Mouse (Mus musculus): Measurements from ENCODE around the gene Synj2. TPM values are rescaled to one million over a fixed set of nuclear protein-coding genes. Genes with fewer than 3 reads are reported as not detected.

Synj2 gene
- total RNA-seq, 2 experiments from 2014 or later, result 64.0 to 66.9 TPM

DNA sequence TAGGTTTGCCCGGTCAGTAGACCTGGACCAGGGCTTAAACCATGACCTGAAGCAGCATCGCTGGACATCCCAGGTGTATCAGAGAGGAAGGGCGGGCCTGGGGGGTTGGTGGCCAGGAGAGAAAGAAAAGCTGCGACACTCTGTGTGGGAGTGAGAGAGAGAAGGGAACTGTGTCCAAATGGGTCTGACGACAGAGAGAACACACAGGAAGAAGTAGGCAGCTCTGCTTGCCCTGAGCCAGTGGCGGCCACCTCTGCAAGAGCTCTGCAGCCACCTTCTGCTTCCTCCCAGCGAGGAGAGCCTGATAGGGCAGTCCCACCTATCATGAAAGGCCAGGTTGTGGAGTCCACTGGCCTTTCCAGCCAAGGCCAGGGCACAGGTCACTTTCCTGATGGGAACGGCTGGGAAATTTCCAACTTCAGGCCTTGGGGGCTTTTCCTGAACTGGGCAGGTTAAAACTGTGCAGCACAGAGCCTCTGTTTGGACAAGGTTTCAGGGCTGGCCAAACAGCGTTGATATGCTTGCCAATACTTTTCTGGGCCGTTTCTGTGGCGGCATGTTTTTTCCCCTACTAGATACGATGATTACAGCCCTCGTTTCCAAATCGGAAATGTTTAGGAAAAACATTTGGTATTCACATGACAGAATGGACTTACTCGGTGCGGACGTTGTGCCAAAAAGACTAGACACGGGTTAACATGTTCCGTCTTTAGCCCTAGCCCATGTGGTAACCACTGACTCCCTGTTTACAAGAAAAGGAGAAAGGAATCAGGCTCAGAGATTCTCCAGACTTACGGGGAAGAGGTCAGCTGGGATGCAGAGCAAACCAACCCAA is 35.4 kb downstream of the Synj2 start:
- DNase-seq, result peak in 1 of 2 experiments; percentile 38

GRCm38 (mm10) chr17:5977056-5977920 is 36.2 kb downstream of the Synj2 start:
- no peak for DNase-seq

DNA sequence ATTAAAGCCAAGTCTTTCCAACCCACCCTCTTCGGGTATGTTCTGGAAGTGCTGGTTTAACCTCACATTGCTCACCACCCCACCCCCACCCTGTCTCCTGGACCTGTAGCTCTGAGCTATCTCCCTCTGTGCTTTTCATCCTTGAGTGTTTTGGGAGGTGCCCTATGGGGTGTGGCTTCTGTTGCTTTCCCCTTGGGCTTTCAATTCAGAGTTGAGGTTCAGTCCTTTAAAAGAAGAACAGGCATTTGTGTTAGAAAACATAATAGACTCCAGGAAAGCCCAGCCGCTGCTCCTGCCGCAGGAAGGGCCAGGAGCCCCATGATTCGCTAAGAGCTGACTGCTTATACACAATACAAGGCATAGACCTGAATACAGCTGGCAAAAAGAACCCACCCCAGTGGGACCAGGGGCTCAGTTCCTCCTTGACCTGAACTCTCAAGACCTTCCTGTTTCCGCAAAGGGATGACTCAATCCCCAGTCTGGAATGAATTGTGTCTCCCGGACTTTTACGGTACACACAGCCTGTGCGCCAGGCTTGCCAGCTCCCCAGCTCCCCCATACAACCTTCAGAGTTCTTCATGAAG is 36.9 kb downstream of the Synj2 start:
- DNase-seq, result no peak

DNA sequence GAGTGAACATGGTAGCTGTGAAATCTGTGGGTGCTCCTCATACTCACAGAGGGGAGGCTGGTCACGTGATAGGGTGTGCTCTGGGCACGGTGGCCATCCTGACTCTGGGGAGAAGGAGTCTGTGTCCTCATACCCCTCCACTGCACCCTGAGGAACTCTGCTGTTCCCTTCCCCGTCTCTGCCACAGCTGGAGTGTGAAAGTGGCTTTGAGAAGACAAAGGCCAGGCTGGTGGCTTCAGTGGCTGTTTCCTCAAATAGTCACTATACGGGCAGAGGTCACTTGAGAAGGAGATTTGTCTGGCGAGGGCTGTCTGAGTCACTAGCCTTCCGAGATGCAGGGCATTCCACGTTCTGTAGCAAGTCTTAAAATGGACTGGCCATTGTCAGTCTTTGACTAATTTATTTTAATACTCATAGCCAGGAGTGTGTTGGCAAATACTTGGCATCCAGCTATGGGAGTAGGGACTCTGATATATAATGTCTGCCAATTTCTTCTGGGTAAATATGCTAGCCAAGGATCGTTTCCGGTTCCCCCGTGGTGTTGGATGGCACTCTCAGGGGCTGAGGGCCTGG is 37.5 kb downstream of the Synj2 start:
- DNase-seq, result no peak

DNA sequence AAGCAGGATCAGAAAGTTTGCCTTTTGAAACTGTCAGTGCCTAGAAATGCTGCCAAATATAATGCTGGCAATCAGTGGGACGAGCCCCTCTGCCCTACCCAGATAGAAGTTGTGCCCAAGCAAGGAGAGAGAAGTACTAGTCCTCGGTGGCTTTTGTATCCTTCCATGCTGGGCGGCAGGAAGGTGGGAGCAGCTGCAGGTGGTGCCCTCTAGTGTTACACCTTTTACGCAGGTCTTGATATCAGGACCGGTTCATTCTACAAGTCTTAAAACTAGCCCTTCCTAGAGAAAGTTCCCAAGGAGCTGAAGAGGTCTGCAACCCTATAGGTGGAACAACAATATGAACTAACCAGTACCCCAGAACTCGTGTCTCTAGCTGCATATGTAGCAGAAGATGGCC is 39.8 kb downstream of the Synj2 start:
- DNase-seq, result no peak

DNA sequence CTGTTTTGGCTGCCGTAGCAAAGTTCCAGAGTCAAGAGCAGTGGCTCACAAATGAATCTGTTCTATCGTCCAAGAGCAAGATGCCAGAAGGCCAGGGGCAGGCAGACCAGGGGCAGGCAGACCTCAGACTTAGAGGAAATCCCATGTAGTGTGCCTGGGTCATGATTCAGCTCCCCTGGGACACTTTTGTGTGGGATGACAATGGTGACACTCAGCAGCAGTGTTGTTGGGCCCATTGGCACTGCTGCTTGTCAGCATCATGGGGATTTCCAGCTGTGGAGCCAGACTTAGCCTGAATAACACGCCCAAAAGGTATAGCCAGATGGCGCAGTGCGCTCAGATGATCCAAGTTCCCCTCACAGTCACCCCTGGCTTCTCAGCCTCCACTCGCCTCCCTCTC is 42.1 kb downstream of the Synj2 start:
- no peak for DNase-seq

- DNase-seq, result no peak
Observed at GRCm38 (mm10) chr17:5983901-5984300, 42.8 kb downstream of the Synj2 start.

DNA sequence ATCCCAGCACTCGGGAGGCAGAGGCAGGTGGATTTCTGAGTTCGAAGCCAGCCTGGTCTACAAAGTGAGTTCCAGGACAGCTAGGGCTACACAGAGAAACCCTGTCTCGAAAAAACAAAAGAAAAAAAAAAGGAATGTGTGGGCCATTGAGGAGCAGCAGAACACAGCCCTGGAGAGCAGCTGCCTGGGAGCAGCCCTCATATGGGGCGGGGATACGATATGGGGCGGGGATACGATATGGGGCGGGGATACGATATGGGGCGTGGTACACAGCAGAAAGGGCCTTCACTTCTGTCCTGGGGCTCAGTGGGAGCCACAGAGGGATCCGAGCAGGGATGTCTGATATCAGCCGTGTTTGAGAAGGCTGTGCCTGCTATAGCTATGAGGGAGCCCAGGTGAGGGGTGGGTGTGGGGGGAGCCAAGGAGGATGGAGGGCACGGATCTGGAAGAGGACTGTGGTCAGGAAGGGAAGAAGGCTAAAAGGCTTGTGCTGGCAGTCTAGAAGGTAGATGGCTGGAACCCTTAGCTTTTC is 43.7 kb downstream of the Synj2 start:
- no peak for DNase-seq

GRCm38 (mm10) chr17:5985271-5985670 is 44.2 kb downstream of the Synj2 start:
- DNase-seq, result no peak

DNA sequence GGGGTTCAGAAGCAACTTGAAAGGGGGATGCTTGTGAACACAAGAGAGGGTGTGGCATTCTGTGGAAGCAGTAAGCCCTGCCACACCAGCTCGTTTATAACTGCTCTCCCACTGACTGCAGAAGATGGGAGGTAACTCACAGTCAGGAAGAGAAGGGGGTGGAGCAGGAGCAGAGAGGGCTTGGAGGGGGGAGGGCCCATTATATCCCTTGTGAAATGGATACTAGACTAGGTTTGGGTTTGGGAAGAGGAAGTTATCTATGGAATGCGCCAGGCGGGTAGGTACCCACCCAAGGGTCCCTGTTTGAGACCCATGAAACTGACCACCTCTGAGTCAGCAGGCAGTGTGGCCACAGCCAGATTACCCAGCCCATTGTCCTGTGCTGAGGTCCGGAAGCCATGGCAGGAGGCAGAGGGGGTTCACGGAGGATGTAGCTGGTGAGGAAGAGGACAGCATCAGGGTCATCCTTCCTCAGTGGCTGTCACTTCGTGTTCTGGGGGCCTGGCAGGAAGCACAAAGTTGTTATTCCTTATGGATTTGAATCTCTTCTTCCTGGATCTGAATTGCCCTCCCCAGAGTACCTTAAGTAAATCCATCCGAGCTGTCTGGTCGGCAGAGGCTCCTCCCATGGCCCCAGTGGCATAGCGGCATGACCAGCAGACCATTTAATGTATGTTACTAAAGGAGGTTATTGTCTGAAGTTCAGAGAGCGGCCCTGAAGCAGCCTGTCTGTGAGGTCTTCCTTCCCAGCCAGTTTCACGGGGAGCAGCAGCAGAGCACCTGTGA is 46.4 kb downstream of the Synj2 start:
- DNase-seq, result no peak

GRCm38 (mm10) chr17:5988102-5988501 is 47.0 kb downstream of the Synj2 start:
- no peak for DNase-seq

DNA sequence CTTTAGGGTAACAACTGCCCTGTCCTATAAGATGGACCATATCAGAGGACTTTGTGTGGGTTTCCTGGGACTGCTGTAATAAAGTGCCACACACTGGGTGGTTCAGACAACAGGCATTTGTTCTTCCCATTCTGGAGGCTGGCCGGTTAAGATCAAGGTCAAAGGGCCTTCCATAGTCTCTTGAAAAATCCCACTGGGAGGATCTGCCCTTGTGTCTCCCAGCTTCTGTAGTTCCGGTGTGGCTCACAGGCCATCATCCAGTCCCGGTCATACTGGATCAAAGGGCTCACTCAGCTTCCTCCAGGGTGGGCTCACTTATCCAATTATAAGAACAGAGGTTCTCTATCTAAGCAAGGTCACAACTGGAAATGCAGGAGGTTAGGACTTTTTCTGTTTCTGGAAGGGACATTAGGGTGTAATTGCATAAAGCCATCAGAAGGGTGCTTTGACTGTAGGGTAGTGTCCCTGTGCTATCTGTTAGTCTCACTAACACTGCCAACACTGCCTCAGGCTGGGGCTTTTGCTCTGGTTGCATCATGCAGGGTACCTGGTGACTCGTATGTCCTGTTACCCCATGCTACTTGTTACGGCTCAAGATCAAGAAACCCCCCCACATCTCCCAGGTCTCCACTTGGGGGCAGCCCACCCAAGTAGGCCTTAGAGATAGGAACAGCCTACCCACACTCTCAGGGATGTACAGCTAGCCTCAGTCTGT is 51.9 kb downstream of the Synj2 start:
- no peak for DNase-seq

DNA sequence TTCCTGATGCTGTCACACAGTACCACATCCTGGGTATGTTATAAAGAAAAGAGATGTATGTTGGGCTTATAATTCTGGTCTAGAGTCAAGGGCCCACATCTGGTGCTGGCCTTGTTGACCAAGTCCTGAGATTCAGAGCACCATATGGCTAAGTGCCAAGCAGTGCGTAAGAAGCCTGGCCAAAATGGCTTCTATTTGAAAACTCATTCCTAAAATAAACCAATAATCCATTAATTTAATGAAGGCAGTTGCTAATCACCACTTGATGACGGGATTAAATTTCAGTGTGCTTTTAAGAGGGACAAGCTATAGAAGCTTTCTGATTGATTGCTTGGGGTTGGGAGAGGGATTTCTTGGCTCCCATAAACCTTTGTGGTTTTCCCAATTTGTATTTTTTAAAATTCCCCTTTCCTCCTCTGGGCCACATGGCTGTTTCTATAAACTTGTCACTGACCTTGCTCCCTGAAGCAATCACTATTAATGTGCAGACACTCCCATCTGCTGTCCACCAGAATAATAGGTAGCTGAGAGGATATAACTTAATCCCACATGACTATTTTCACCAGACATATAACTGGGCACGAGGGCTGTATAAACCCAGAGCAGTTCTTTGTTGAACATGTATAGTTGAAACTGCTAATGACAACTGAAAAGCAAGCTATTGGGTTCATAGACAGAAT is 52.6 kb downstream of the Synj2 start:
- no peak for DNase-seq

GRCm38 (mm10) chr17:5994606-5995005 is 53.5 kb downstream of the Synj2 start:
- DNase-seq, result no peak

DNA sequence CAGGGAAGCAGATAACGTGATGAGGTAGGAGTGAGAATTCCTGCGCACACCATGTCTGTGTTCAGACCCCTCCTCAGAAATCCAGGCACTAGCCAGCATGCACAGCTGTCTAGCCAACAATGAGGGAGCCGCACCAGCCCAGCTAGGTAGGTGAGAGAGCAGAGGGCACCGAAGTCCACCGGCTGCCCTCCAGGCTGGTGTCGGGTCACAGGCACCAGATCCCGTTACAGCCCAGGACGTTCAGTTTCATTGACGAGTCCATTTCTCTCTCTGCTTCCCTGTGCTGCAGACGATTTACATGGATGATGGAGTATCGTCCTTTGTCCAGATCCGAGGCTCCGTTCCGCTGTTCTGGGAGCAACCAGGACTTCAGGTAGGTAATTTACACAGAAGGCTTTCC is 55.5 kb downstream of the Synj2 start:
- DNase-seq, result no peak

DNA sequence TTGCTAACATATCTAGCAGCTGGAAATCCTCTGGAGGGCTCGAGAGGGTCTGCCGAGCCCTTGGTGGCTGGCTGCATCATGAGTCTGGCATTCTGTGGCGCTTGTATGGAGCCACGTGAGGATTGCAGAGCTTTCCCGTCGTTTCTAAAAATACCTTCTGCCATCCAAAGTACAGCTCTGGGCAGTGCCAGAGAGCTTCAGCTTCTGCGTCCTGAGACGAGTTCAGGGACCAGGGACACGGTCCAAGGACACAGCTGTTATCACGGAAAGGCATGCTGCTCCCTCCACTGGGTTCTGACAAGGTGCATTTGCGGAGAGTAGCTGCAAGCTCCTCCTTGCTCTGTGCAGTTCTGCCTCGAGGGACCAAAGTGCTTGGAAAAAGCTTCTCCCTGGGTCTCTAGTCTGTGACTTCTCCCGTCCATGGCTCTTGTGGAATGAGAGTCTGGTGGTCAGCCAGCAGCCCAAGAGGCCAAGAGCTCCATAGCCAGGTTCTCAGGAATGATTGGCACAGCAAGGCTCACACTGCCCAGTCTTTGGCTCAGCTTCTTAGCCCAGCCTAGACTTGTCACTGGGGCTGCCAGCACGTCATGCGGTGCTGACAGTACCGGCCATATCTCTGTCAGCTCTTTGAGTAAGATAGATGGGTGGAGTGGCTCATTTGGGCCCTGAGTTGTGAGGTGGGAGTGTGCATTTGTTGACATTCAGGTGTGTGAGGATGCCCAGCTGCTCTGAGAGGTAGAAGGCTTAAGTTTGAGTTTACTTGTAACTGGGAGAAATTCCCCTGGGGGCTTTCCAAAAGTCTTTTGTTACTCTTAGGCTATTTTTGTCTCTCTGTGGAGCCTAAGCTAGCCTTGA is 56.5 kb downstream of the Synj2 start:
- no peak for DNase-seq

DNA sequence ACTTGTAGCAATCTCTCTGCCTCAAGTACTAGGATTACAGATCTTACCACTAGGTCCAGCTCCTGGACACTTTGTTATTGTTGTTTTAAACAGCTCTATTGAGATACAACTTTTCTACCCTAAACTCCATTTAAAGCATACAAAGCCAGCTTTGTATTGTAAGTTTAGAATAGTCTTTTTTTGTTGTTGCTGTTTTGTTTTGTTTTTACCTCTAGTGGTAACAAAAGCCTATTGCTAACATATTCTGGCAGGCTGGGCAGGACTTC is 57.1 kb downstream of the Synj2 start:
- DNase-seq, result no peak

DNA sequence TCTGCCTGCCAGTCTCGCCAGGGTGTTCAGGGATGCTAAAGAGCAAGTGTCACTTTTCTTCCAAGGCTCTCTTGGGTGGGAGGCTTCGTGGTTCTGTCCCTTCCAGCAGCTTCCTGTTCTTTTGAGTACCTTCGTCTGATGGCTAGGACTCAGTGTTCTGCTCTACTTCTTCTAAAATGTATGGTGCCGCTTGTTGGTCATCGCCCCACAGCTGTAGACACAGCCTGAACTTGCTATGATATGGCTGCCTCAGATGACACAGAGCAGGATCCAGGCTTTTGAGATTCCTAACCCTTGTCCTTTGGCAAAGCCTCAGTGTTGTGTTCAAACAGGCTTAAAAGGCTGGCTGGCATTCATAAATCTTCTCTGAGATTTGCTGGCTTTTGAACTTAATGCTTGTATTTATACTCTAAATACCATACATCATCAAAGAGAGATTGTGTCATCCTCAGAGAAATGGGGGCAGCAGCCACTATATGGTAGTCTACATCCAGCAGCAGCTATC is 58.0 kb downstream of the Synj2 start:
- DNase-seq, result no peak

- DNase-seq, result no peak
Observed at GRCm38 (mm10) chr17:6000864-6001319, 59.8 kb downstream of the Synj2 start.
